Mouse (Mus musculus) bone marrow, adult 2 months (tissue): ENCODE measurements around the gene Dtl.

Source experiments
- CTCF ChIP-seq: fragments of 200-500 bp; IDR thresholded peaks from 2 replicates; pipeline ENCODE4 v1.5.1; 2011; ENCODE audit warnings: low read length, control low read depth; ENCODE audit not compliant: control insufficient read depth, insufficient read depth
- POLR2A ChIP-seq: fragments of 200-500 bp; IDR thresholded peaks from 2 replicates; pipeline ENCODE4 v1.6.1; 2011; ENCODE audit warnings: low read depth, mild to moderate bottlenecking, control low read depth, low read length, borderline replicate concordance; ENCODE audit not compliant: control insufficient read depth

DNA sequence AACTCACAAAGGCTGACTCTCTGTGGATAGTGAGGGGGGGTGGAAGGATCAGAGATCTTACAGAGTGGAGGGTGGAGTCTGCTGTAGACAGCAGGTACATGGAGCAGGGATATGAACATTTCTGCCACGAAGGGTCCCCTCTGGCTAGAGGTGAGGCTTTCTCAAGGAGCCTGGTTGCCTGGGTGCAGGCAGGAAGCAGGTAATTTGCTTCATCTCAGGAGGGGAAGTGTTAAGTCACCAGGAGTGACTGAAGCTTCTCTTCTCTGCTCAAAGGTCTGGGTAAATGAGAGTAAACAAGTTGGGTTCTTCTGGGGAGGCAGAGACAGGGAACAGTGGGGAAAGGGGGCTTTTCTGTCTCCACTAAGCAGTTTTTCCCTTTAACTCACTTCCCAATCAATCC, 44.3 kb downstream of the Dtl start:
- TF ChIP-seq CTCF (no peak), POLR2A (no peak)
